Mouse (Mus musculus) midbrain, embryonic 14.5 days (tissue): ENCODE results near the gene Omp. TPM values are rescaled to one million over a fixed set of nuclear protein-coding genes. Genes with fewer than 3 reads are reported as not detected.

Experiments used
- polyA plus RNA-seq: library from polyadenylated mRNA; unstranded; fragments of >200 nt; fragmentation: Nextera tagmentation; extraction: Ambion mirVana; gene quantifications from 2 replicates; pipeline ENCODE4 v1.2.1, GENCODE M21; 2014

The Omp gene
- polyA plus RNA-seq, 1 experiment from 2014 or later, result 0.29 TPM

Other genes with a start within 250 kb of the Omp start
- not detected in 2 replicates for gene Gdpd4, start 225.5 kb downstream of the Omp start, polyA plus RNA-seq
- gene Myo7a, start 26.0 kb downstream of the Omp start, polyA plus RNA-seq, result 20.3 and 21.0 TPM in 2 replicates
- 9.8 and 9.9 TPM in 2 replicates for gene Capn5, start 32.8 kb upstream of the Omp start, polyA plus RNA-seq
- 0.12 and 0.32 TPM in 2 replicates for gene B3gnt6, start 54.0 kb upstream of the Omp start, polyA plus RNA-seq
- gene Acer3, start 175.7 kb upstream of the Omp start, polyA plus RNA-seq, result 17.9 and 18.9 TPM in 2 replicates
- 8.2 and 10.3 TPM in 2 replicates for gene Tsku, start 215.8 kb upstream of the Omp start, polyA plus RNA-seq